Mouse (Mus musculus): ENCODE measurements around the gene Pcnx2. TPM values are rescaled to one million over a fixed set of nuclear protein-coding genes. Genes with fewer than 3 reads are reported as not detected.

The Pcnx2 gene
- 0.76 TPM for polyA plus RNA-seq (2014; fragmentation: Illumina TruSeq; extraction: RNeasy Lipid Tissue Mini Kit (QIAGEN cat#74804); ENCODE audit: low read depth, low replicate concordance)

GRCm38 (mm10) chr8:125897868-125898788 is at the start of gene Pcnx2:
Gene Pcnx2, minus strand, starts transcription at chr8:125898317.

GRCm38 (mm10) chr8:125910365-125911228 is 12.5 kb upstream of the Pcnx2 start, which contains the start of gene Map3k21:
Gene Map3k21, plus strand, starts transcription at chr8:125910450.

GRCm38 (mm10) chr8:125729746-125730145 is 168.4 kb downstream of the Pcnx2 start, which contains the start of gene Ntpcr:
Gene Ntpcr, plus strand, starts transcription at chr8:125729963.

Other genes starting within 250 kb of the Pcnx2 start
- gene Map10, start 228.5 kb downstream of the Pcnx2 start, polyA plus RNA-seq (2014; fragmentation: Illumina TruSeq; extraction: RNeasy Lipid Tissue Mini Kit (QIAGEN cat#74804); ENCODE audit: low read depth, low replicate concordance) = 4.8 TPM
- gene Ntpcr, start 168.4 kb downstream of the Pcnx2 start, polyA plus RNA-seq (2014; fragmentation: Illumina TruSeq; extraction: RNeasy Lipid Tissue Mini Kit (QIAGEN cat#74804); ENCODE audit: low read depth, low replicate concordance) = 23.1 TPM
- 0.68 TPM for gene Map3k21, start 12.1 kb upstream of the Pcnx2 start, polyA plus RNA-seq (2014; fragmentation: Illumina TruSeq; extraction: RNeasy Lipid Tissue Mini Kit (QIAGEN cat#74804); ENCODE audit: low read depth, low replicate concordance)
- 0.26 TPM for gene Kcnk1, start 96.9 kb upstream of the Pcnx2 start, polyA plus RNA-seq (2014; fragmentation: Illumina TruSeq; extraction: RNeasy Lipid Tissue Mini Kit (QIAGEN cat#74804); ENCODE audit: low read depth, low replicate concordance)